Comparison of ENCODE assay signal across 7 mouse cellular contexts in the genomic region with DNA sequence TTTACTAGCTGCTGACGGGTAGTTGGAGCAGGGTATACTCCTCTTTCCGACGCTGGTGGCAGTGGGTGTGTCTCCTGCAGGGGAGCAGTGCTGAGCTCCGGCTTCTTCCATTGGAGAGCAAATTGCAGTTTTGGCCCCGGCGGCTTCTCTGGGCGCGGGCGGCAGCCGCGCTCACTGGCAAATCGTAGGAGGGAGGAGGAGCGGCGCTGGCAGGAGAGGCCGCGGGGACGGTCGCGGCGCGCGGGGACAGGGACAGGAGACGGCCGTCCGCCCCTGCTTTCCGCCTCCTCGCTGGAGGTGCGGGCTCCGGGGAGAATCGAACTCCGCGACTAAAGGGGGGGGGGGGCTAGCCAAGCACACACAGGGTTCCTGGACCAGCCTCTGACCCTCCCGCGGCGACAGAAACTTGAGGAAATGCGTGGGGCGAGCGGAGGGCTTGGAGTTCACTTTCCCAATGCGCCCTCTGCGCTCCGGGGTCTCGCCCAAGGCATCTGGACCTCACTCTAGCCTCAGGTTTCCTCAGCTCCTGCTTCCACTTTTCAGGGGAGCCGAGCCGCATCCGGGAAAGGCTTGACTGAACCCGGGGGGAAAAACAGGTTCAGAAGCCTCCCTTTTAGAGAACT. TPM values are rescaled to one million over a fixed set of nuclear protein-coding genes. Genes with fewer than 3 reads are reported as not detected.
DNase-seq lines count a peak whose midpoint lies in the region; ATAC-seq and TF ChIP-seq lines count a peak whose summit lies in the region.

No protein-coding gene starts in this region.

- H3K27me3 ChIP-seq in embryonic facial prominence, embryonic 11.5 days (ENCODE audit: control insufficient read depth, insufficient read depth, low read length): peaks cover 62% of the 10 kb centered on the region
- H3K27me3 ChIP-seq in lung, embryonic 16.5 days (ENCODE audit: control insufficient read depth, insufficient read depth, low read depth, low read length): peaks cover 87% of the 10 kb centered on the region

- in situ Hi-C loops in ES-E14 (cut with MboI; ENCODE audit: low sequenced_read_pairs in 2 of 2, unreplicated experiment in 2 of 2): no loop called here

- peak overlapping the region; percentile 64 to 69 for H3K4me3 ChIP-seq in ES-E14 (ENCODE audit: insufficient read depth in 1 of 2, low read depth in 1 of 2, low read length in 2 of 2, poor library complexity in 1 of 2, severe bottlenecking in 1 of 2)
- peak overlapping the region; percentile 31 for H3K4me3 ChIP-seq in embryonic facial prominence, embryonic 11.5 days (ENCODE audit: low read depth, low read length)
- H3K4me3 ChIP-seq in lung, embryonic 16.5 days (ENCODE audit: low read length): peak overlapping the region; percentile 54

- 1% methylated on average over 46 of the region's 46 CpGs for WGBS in embryonic facial prominence, embryonic 11.5 days
- under 1% methylated on average over 41 of the region's 46 CpGs for WGBS in lung, embryonic 16.5 days

- no peak for DNase-seq in ES-E14 (ENCODE audit: low read depth, low spot score)
- peak; percentile 53 for DNase-seq in embryonic facial prominence, embryonic 11.5 days (ENCODE audit: low spot score)
- peak; percentile 35 to 47 for DNase-seq in heart, postnatal 36 days
- peak; percentile 60 for DNase-seq in layer of hippocampus, adult 9-11 months
- peak; percentile 66 for DNase-seq in right cerebral cortex, postnatal 14 days

- peaks cover 15 to 26% of the 10 kb centered on the region in 2 experiments; a peak in 3 of 4 replicates for H3K4me1 ChIP-seq in ES-E14 (ENCODE audit: control insufficient read depth in 2 of 2, insufficient read depth in 2 of 2, low read length in 2 of 2, poor library complexity in 1 of 2)
- peaks cover 14% of the 10 kb centered on the region for H3K4me1 ChIP-seq in embryonic facial prominence, embryonic 11.5 days (ENCODE audit: control insufficient read depth, insufficient read depth, low read length)
- peaks cover 24% of the 10 kb centered on the region for H3K4me1 ChIP-seq in lung, embryonic 16.5 days (replicated peaks; ENCODE audit: control insufficient read depth, insufficient read depth, low read length)

- intact Hi-C loops in heart, postnatal 36 days (cut with DNase I): no loop called here

- no peak overlapping the region for H3K27ac ChIP-seq in ES-E14 (ENCODE audit: insufficient read depth, low read depth, low read length, poor library complexity, severe bottlenecking)
- H3K27ac ChIP-seq in embryonic facial prominence, embryonic 11.5 days (replicated peaks; ENCODE audit: low read depth, low read length): no peak overlapping the region
- no peak overlapping the region for H3K27ac ChIP-seq in lung, embryonic 16.5 days (ENCODE audit: low read length)

- no peaks in the 10 kb centered on the region for H3K9me3 ChIP-seq in ES-E14 (ENCODE audit: control insufficient read depth, insufficient read depth, low read depth, low read length)
- no peaks in the 10 kb centered on the region for H3K9me3 ChIP-seq in embryonic facial prominence, embryonic 11.5 days (replicated peaks; ENCODE audit: control insufficient read depth, low read length)
- H3K9me3 ChIP-seq in lung, embryonic 16.5 days (ENCODE audit: control insufficient read depth, low read length): no peaks in the 10 kb centered on the region

- H3K9ac ChIP-seq in ES-E14 (ENCODE audit: insufficient read depth, low read depth, low read length, poor library complexity, severe bottlenecking): peak overlapping the region; percentile 27
- peak overlapping the region; percentile 32 for H3K9ac ChIP-seq in embryonic facial prominence, embryonic 11.5 days (replicated peaks; ENCODE audit: low read length)
- peak overlapping the region; percentile 36 for H3K9ac ChIP-seq in lung, embryonic 16.5 days (ENCODE audit: low read length)

- no peaks in the 10 kb centered on the region for H3K36me3 ChIP-seq in ES-E14 (ENCODE audit: control insufficient read depth, insufficient read depth, low read length, poor library complexity, severe bottlenecking)
- H3K36me3 ChIP-seq in embryonic facial prominence, embryonic 11.5 days (replicated peaks; ENCODE audit: control insufficient read depth, insufficient read depth, low read depth, low read length): no peaks in the 10 kb centered on the region
- no peaks in the 10 kb centered on the region for H3K36me3 ChIP-seq in lung, embryonic 16.5 days (ENCODE audit: control insufficient read depth, insufficient read depth, low read length)

- H3K4me2 ChIP-seq in embryonic facial prominence, embryonic 11.5 days (ENCODE audit: low read depth, low read length): peak overlapping the region; percentile 68
- peak overlapping the region; percentile 88 for H3K4me2 ChIP-seq in lung, embryonic 16.5 days (ENCODE audit: low read depth, low read length)

- peak; percentile 37 for ATAC-seq in activated CD4-positive, CD25-positive, alpha-beta regulatory T cell, adult 4 months
- ATAC-seq in embryonic facial prominence, embryonic 11.5 days (replicated peaks; ENCODE audit: insufficient number of reproducible peaks, low FRiP score, low TSS enrichment, low read depth): no peak
- no peak for ATAC-seq in lung, embryonic 16.5 days (ENCODE audit: low read depth)

TF ChIP-seq in ES-E14, 5 proteins besides CTCF, POLR2A, EP300 and RAD21:
- TF ChIP-seq MAFK (IDR thresholded peaks at IDR 0.05; ENCODE audit: insufficient read depth, low read depth, low read length): no peak
- no peak for TF ChIP-seq HCFC1 (IDR thresholded peaks at IDR 0.05; ENCODE audit: borderline replicate concordance, insufficient read depth, low read length)
- no peak for TF ChIP-seq ZC3H11A (IDR thresholded peaks at IDR 0.05; ENCODE audit: borderline replicate concordance, low read depth, low read length)
- TF ChIP-seq CHD2 (IDR thresholded peaks at IDR 0.05; ENCODE audit: low read depth, low read length): no peak
- no peak for TF ChIP-seq ZNF384 (IDR thresholded peaks at IDR 0.05; ENCODE audit: low read depth, low read length)

RNA-seq across cellular contexts. Expression of gene Kcnh3, which starts 1.0 kb away (rescaled TPM):
- 2.9 and 6.6 TPM in 2 replicates for total RNA-seq in ES-E14 (2012; rRNA removed)
- polyA plus RNA-seq in activated CD4-positive, CD25-positive, alpha-beta regulatory T cell, adult 4 months (2017; shearing (Covaris generic)): not detected
- polyA plus RNA-seq in embryonic facial prominence, embryonic 11.5 days (2014; fragmentation: Nextera tagmentation; extraction: Ambion mirVana): 0.18 and 0.25 TPM in 2 replicates
- under 1 TPM; 0.08 to 0.19 TPM for total RNA-seq in heart, postnatal 36 days (2021)
- polyA plus RNA-seq in lung, embryonic 16.5 days (2015; fragmentation: Nextera tagmentation; extraction: Ambion mirVana): 0.69 and 0.82 TPM in 2 replicates

RNA-seq across cellular contexts. Expression of gene Mcrs1, which starts 28.1 kb away (rescaled TPM):
- total RNA-seq in ES-E14 (2012; rRNA removed): 113 and 127 TPM in 2 replicates
- polyA plus RNA-seq in activated CD4-positive, CD25-positive, alpha-beta regulatory T cell, adult 4 months (2017; shearing (Covaris generic)): 10 to 100 TPM; 54.8 to 55.6 TPM
- polyA plus RNA-seq in embryonic facial prominence, embryonic 11.5 days (2014; fragmentation: Nextera tagmentation; extraction: Ambion mirVana): 161 and 172 TPM in 2 replicates
- total RNA-seq in heart, postnatal 36 days (2021): 10 to 100 TPM; 46.6 to 49.5 TPM
- 131 and 135 TPM in 2 replicates for polyA plus RNA-seq in lung, embryonic 16.5 days (2015; fragmentation: Nextera tagmentation; extraction: Ambion mirVana)
